Comparison of ENCODE assay signal across 8 mouse cellular contexts in the genomic region with DNA sequence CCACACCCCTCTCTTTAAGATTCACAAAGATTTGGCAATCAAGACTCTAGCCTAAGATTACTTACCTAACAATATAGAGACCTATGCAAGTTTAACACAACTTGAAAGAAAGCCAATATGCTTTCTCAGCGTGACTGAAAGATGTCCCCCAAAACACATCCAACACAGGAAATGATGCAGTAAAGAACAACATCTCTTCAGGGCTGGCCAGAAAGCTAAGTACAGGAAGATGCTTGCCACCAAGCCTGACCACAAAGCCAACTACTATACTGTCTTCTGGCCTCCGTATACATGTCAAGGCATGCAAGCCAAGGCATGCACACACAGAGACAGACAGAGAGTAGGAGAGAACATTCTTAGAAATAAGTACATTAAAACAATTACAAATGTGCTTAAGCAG. TPM values are rescaled to one million over a fixed set of nuclear protein-coding genes. Genes with fewer than 3 reads are reported as not detected.
DNase-seq lines count a peak whose midpoint lies in the region; ATAC-seq and TF ChIP-seq lines count a peak whose summit lies in the region.

No protein-coding gene starts in this region.

- H3K9ac ChIP-seq in heart, embryonic 15.5 days, result no peak overlapping the region
- H3K9ac ChIP-seq in midbrain, embryonic 12.5 days (replicated peaks), result no peak overlapping the region

- H3K4me3 ChIP-seq in heart, embryonic 15.5 days, result peak overlapping the region; percentile 98
- 0 out of 2 replicates have a peak overlapping the region, but pooled peaks have one; percentile 91 for H3K4me3 ChIP-seq in E14TG2a.4 (replicated peaks; ENCODE audit: low read length)
- H3K4me3 ChIP-seq in midbrain, embryonic 12.5 days, result peak overlapping the region; percentile 87

- no peaks in the 10 kb centered on the region for H3K27me3 ChIP-seq in heart, embryonic 15.5 days
- H3K27me3 ChIP-seq in E14TG2a.4 (ENCODE audit: insufficient read depth, low read length), result 0 out of 2 replicates have a peak, but pooled peaks cover 3% of the 10 kb centered on the region
- no peaks in the 10 kb centered on the region for H3K27me3 ChIP-seq in midbrain, embryonic 12.5 days

- no peak for DNase-seq in heart, adult 9 months (ENCODE audit: low spot score in 2 of 2)
- no peak for DNase-seq in adipocyte (ENCODE audit: low spot score)
- no peak for DNase-seq in adrenal gland, adult 18-20 months (ENCODE audit: low spot score in 2 of 2)
- no peak for DNase-seq in left cerebral cortex, adult 8-10 months (ENCODE audit: low spot score in 2 of 2)

- no peak for ATAC-seq in heart, embryonic 15.5 days (replicated peaks; ENCODE audit: insufficient number of reproducible peaks, insufficient read depth, low FRiP score, low read depth)
- ATAC-seq in hematopoietic stem cell, adult 5-6 weeks (replicated peaks in 1 of 2; ENCODE audit: insufficient read depth in 1 of 2, low FRiP score in 2 of 2, low TSS enrichment in 1 of 2, low read depth in 1 of 2, poor library complexity in 2 of 2, severe bottlenecking in 2 of 2), result 0 out of 4 replicates have a peak, but pooled peaks have one; percentile 15 to 30
- ATAC-seq in midbrain, embryonic 12.5 days (ENCODE audit: low FRiP score, low read depth), result no peak

- no peaks in the 10 kb centered on the region for H3K36me3 ChIP-seq in heart, embryonic 15.5 days
- peaks cover 13% of the 10 kb centered on the region; the same call in 1 of the 2 replicates for H3K36me3 ChIP-seq in E14TG2a.4 (ENCODE audit: insufficient read depth, low read length)
- no peaks in the 10 kb centered on the region for H3K36me3 ChIP-seq in midbrain, embryonic 12.5 days

- no peak overlapping the region for H3K27ac ChIP-seq in heart, embryonic 15.5 days
- H3K27ac ChIP-seq in midbrain, embryonic 12.5 days (replicated peaks), result no peak overlapping the region

- H3K9me3 ChIP-seq in heart, embryonic 15.5 days (replicated peaks), result no peaks in the 10 kb centered on the region
- H3K9me3 ChIP-seq in E14TG2a.4 (ENCODE audit: low read length), result peaks cover 7% of the 10 kb centered on the region; the same call in 1 of the 2 replicates
- no peaks in the 10 kb centered on the region for H3K9me3 ChIP-seq in midbrain, embryonic 12.5 days

- peak overlapping the region; percentile 71 for H3K4me2 ChIP-seq in heart, embryonic 15.5 days
- H3K4me2 ChIP-seq in midbrain, embryonic 12.5 days (replicated peaks), result peak overlapping the region; percentile 69

- WGBS in heart, embryonic 15.5 days, result 51% methylated on average over 2 of the region's 2 CpGs
- WGBS in midbrain, embryonic 12.5 days, result 88% methylated on average over 2 of the region's 2 CpGs

- peaks cover 28% of the 10 kb centered on the region for H3K4me1 ChIP-seq in heart, embryonic 15.5 days (replicated peaks)
- H3K4me1 ChIP-seq in E14TG2a.4 (replicated peaks; ENCODE audit: low read depth, low read length), result peaks cover 31% of the 10 kb centered on the region
- peaks cover 23% of the 10 kb centered on the region for H3K4me1 ChIP-seq in midbrain, embryonic 12.5 days

- TF ChIP-seq CTCF in E14TG2a.4 (conservative IDR thresholded peaks at IDR 0.05; ENCODE audit: low read length), result no peak

RNA-seq across cellular contexts. Expression of a gene that starts 2.0 kb away (rescaled TPM):
- polyA plus RNA-seq in heart, embryonic 15.5 days (2015; fragmentation: Nextera tagmentation; extraction: Ambion mirVana), result 53.5 and 64.6 TPM in 2 replicates
- 45.4 and 132 TPM in 2 replicates for total RNA-seq in hematopoietic stem cell, adult 5-6 weeks (2017)
- polyA plus RNA-seq in midbrain, embryonic 12.5 days (2016; fragmentation: Nextera tagmentation; extraction: Ambion mirVana), result 55.1 and 57.9 TPM in 2 replicates
- total RNA-seq in adrenal gland, adult 18-20 months (2021), result 100 to 1,000 TPM; 168 to 194 TPM
- 10 to 100 TPM; 64.8 to 76.3 (median 66.6) TPM for total RNA-seq in left cerebral cortex, adult 8-10 months (2022)

RNA-seq across cellular contexts. Expression of a gene that starts 35.2 kb away (rescaled TPM):
- polyA plus RNA-seq in heart, embryonic 15.5 days (2015; fragmentation: Nextera tagmentation; extraction: Ambion mirVana), result 20.8 and 25.2 TPM in 2 replicates
- total RNA-seq in hematopoietic stem cell, adult 5-6 weeks (2017), result 37.7 and 53.3 TPM in 2 replicates
- polyA plus RNA-seq in midbrain, embryonic 12.5 days (2016; fragmentation: Nextera tagmentation; extraction: Ambion mirVana), result 78.8 and 87.4 TPM in 2 replicates
- total RNA-seq in adrenal gland, adult 18-20 months (2021), result 100 to 1,000 TPM; 147 to 243 TPM
- total RNA-seq in left cerebral cortex, adult 8-10 months (2022), result 100 to 1,000 TPM; 201 to 222 (median 210) TPM

Comparison
In these comparisons a context has a peak if more than half of its experiments do, and no peak if none do; other contexts are left out.
1. ATAC-seq: peak in hematopoietic stem cell, adult 5-6 weeks (2 of 2); none in heart, embryonic 15.5 days (single experiment) and midbrain, embryonic 12.5 days (single experiment).
2. Peak in every context shown above with its lines, with median percentiles within 50 percentile points of each other: H3K4me3 ChIP-seq.